Mouse (Mus musculus): ENCODE results near the gene Scn11a.

Scn11a gene

DNA sequence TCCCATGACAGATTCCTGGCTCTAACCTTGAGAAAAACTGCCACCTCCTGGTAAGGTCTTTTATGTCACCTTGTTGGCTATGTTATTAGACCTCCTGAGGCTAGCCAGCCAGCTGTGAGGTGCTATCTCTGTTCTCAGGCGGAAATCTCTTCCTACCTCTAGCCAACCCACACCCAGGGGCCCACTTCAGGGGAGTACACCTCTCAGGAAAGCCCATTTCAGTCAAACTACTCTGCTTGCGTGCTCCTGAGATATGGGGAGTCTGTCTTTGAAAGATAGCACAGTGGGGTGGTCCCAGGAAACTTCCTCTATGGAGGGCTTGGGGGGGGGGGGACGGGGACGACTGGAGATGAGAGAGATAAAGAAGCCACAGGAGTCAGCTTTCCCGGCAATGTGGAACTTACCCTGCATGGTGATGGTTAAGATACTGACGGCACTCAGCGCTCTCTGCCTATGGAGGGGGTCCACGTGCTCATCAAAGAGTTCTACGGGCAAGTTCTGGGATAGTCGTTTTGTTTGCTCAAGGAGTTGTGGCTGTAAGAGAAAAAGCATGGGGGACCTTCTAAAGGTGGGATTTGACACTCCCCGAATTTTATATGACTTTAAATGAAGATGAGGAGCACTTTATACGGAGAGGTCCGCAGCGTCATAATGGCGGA is 29.9 kb downstream of the Scn11a start:
- DNase-seq: no peak

DNA sequence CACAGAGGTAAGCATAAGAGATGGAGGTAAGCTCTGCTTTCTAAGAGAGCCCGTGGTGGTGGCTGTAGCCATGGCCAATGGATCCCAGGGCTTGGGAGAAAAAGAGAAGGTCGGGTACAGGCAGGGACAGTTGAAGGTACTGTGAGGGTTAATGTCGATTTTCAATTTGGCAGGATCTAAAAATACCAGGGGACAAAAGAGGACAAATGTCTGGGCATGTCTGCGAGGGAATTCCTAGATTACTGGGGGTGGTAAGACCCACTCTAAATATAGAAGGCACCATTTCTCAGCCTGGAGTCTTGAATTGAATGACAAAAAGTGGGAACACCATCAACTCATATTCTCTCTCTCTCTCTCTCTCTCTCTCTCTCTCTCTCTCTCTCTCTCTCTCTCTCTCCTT is 30.8 kb downstream of the Scn11a start:
- DNase-seq: peak; percentile 89

DNA sequence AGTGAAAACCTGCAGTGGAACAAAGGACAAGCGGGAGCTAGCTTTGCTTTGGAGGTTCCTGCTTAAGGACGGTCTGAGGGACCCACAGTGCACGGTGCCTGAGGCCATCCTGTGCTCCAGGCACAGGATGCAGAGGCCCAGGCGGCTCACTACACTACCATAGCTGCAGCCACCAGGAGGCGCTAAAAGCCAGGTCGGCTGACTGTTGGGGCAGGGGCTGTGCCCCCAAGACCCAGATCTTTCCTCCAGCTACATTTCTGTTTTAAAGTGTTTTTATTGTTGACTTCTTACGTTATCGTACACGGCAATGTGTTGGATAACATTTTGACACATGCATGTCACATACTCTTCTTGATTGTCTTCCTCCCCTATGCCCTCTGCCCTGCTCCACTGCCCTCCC is 32.8 kb downstream of the Scn11a start:
- no peak for DNase-seq

DNA sequence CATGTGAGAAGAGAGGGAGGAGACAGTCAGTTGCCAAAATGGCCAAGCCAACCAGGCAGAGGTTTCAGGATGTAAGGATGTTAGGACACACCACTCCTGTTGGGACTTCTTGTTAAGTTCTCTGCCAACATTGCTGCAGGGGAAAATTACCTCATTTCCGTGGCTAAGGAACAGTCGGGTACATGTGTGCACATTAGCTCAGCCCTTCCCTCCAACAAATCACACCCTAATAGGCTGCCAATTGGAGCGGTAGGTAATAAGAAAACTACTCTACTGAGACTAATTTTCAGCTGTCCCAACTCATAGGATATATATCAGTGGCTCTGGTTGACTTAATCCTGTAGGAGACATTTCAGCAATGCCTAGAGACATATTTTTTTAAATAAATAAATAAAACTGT is 44.4 kb downstream of the Scn11a start:
- DNase-seq: no peak

DNA sequence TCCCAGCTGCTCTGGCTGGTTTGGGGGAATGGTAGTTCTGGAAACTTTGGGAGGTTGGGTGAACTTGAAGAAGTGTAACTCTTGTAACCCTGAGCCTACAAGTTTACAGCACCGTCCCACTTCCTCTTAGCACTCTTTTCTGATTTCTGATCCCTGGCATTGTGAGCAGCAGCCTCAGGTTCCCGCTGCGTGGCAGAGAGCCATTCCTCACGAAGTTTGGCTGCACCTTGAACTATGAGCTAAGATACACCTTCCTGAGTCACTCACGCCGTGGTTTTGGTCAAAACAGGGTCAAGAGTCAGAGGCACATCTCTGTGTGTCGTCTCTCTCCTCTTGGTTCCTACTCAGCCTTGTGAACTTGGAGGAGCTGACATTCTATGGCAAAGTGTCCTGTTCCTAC is 48.6 kb downstream of the Scn11a start:
- DNase-seq: no peak

DNA sequence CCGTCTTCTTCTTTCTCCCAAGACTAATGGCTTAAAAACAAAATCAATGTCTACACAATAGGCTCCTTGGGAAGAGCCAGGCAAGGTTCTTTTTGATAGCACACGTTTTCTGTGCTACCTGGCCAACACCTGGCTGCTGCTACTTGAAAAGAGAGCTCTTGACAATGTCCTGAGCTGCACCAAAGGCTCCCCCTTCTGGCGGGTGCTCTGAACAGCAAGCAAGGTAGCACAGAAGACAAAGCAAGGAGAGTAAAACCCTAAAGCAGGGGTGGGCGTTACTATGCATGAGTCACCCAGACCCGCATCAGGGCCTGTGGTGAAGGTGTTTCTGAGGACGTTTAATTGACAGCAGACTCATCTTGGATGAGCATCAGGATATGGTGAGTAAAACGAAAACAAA is 56.7 kb downstream of the Scn11a start:
- DNase-seq: no peak

DNA sequence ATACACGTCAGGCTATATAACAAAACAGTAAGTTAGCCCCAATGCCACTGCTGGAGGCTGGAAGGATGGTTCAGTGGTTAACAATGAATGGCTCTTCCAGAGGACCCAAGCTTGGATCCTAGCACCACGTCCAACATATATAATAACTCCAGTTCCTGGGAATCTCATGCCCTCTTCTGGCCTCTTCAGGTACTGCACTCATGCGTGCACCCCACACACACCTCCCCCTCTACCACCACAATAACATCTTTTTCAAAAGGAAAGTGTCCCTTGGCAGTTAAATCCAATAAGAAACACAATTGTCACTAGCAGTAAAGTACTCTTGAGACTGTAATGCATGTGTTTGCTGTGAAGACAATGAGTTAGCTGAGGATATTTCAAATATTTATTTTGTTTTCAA is 65.0 kb downstream of the Scn11a start:
- no peak for DNase-seq

DNA sequence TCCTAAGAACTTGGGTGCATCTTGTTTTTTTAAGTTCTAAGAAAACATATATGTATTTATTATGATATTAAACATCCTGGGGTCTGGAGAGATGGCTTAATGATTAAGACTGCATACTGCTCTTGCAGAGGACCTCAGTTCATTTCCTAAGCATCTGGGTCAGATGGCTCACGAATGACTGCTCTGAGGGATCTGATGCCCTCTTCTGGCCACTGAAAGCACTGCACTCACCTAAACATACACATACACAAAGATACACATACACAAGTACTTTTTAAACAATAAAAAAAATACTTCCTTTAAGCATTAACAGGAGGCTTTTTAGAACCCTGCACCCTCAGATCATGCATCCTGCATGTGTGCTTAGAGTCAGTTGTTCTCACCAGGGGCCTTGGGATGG is 65.8 kb downstream of the Scn11a start:
- DNase-seq: no peak

DNA sequence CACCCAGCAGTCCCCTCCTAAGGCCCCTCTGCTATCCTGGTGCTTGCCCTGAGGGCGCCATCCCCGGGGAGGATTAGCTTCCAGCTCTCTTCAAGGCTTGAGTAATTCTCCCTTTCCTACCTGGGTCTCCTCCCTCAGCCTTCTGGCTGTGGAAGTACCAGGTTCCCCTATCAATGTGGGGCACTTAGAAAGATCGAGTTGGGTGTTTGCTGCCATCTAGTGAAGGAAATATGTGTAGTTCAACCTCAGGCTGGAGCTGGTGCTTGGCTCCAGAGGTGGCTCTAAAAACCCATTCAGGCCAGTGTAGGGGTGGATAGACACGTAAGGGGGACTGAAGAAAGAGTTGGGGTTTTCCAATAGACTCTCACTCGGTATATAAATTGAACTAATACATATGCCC is 73.7 kb downstream of the Scn11a start:
- DNase-seq: no peak

DNA sequence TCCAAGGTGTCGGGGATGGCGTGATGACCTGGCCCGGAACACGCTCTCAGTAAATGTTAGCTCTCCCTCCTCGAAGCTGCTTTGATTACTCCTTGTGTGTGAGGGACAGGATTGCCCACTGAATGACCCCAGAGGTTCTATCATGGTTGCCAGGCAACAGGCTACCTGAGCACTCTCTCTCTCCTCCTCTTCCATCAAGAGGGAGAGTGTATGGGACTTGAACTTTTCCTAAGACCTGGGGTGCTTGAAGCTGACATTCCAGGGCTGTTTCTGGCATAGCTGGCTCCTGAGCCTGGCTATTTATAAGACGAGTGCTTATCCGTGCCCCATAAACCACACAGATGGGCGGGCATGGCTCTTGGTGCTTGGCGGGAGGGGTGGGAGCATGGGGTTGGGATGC is 76.1 kb downstream of the Scn11a start:
- DNase-seq: no peak

DNA sequence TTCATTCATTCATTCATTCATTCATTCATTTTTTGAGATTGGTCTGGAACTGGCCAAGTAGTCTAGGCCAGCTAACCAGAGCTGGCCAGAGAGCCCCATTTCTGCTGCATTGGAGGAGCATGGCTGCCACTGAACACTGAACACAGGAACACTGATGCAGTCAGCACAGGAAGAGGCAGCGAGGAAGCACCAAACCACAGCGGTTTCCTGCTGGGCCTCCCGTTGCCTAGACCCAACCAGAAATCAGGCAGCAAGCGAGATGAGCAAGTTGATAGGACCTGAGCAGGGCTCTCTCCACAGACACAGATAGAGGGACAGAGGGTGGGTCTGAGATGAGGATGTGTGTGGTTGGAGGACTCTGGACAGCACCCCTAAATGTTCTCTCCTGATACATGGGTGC is 81.4 kb downstream of the Scn11a start:
- DNase-seq: no peak

DNA sequence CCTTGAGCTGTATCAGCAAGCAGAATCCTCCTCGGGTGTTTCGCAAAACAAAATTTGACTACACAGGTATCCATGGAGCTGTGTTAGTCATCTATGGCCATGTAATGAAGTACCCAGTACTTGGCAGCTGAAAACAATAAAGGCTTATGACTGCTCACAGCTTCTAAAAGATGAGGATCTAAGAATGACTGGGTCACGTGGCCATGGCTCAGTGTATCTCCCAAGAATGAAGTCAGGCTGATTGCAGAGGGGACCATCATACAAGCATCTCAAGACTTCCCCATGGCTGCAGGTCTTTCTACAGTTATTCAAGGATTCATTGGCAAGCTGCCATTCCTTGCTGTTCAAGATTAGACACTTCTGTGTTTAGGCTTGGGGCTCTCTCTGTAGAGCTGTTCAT is 81.9 kb downstream of the Scn11a start:
- no peak for DNase-seq

DNA sequence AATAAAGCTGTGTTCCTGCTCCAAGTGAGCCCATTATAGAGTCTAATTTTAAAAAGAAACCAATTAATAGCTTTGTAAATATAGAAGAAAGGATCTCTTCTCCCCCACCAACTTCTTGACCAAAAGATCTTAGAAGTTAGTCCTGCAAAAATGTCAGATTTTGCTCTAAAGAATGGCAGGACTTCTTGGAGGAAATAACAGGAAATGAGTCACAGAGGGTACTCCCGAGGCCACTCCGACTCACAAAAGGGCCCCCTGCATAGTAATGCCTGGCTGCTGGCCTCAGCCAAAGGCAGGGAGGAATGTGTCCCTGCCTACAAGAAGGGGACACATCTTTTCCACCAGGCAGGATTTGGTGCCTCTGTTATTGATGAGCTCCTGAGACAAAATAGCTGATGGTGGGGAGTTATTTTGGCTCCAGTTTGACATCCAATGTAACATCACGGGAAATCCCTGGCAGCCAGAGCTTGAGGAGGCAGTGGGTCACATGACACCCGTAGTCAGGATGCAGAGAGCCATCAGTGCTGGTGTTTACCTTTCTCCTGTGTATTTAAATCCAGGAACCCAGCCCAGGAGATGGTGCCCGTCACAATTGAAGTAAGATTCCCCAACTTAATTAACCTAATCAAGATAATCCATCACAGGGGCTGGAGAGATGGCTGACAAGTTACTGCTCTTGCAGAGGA is 84.0 kb downstream of the Scn11a start:
- DNase-seq: no peak

DNA sequence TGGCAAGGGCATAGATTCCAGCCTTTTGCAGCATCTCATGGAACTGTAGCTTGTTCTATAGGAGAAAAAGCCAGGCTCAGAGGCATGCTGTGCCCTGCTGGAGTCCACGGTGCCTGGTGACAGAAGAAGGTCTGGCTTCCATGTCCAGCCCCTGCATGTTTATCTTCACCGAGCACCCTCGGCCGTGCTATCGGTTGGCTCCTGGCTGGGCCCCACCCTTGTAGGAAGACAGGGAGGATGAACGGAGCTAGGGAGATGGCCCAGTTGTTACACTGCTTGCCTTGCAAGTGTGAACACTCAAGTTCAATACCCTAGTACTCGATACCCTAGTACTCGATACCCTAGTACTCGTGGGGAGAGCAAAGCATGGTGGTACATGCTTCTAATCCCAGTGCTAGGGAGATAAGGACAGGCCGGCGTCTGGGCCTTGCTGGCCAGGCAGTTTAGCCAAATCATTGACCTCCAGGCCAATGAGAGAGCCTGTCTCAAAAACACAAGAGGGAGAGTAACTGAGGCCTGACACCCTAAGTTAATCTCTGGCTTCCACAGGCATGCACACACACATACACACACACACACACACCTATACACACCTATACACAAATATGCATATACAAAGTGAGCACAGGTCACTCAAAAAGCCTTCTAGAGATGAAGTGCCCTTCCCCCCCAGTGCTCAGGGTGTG is 96.7 kb downstream of the Scn11a start:
- DNase-seq: no peak

DNA sequence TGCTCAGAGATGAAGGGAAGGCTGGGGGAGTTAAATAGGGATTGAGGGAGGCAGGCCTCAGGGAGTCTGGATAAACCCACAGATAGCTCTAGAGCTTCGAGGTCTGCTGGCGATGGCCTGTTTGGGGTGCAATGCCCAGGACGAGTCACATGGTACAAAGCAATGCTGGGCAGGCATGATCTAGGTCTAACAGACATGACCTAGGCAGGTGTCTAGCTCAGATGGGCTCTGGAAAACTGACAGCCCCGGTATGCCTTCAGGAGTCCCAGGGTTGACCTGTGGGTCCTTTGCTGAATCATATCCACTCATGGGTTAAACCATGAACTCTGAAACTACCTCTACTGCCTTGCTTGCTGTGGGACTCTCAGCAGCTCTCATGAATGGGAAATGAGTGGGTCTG is 98.3 kb downstream of the Scn11a start:
- DNase-seq: no peak

DNA sequence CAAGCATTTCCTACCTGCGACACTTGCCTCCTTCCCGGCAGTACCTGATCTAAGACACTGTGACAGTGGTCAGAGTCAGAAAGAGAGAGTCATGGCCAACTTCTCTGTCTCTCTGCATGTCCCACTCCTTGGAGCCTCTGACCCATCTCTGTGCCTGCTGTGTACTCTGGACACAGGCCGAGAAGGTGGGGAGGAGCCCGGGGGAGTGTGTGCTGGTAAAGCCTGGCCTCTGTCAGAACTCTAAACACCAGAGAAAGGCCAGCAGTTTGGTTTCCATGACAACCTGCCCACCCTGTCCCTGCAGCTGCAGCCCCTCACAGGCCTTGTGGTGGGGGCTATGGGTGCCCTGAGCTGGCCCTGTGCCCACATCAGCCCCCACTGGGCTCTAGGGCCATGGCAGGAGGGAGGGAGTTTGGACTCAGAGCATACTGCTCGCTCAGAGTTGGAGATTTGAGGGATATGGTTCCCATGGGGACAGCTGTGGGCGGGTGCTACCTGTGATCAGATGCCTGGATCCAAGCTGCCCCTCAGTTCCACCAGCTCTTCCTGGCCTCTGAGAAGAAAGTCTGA is 99.9 kb downstream of the Scn11a start:
- DNase-seq: no peak

DNA sequence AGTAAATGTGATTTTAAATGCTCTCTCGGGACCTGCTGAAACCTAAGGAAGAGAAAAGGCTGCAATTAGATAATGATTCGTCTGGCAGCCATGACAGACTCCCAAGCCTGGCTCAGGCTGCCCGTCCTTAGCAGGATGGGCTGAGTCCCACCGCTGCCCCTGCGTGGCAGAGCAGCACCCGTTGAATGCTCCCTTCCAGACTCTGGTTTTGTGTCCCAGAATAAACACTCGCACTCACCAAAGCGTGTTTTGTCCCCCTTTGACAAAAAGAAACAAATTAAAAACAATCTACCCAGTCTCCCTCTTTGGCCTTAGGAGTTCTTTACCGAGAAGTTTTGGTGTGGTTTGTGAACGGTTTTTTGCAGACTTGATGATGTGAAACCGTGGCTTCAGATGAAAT is 106.0 kb downstream of the Scn11a start, which contains the start of gene Scn10a:
TSS of gene Scn10a (minus strand) at position 101 of the 400 bp plus-strand sequence.
- DNase-seq: no peak

DNA sequence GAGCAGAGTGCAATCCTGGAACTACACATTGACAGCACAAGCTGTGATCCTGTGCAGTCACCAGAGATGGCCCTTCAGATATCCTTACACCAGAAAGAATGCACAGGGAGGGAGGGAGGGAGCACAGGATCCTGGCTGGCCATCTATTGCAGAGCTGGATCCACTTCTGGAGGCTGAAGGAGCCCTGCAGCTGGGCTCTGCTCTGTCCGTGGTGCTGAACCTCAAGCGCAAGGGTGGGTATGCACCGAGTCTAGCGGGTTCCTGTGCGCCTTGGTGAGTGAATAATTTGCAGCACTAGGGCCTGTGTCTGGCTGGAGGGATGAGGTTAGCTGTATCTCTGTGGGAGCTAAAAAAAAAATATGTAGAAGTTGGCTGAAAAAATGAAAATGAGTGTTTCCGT is 118.6 kb downstream of the Scn11a start:
- peak; percentile 76 for DNase-seq

All from heart, adult 11 months (tissue).